Mouse (Mus musculus) spleen, adult 2 months (tissue): ENCODE data around the gene Mpv17. TPM values are rescaled to one million over a fixed set of nuclear protein-coding genes. Genes with fewer than 3 reads are reported as not detected.

ENCODE experiments used
- DNase-seq, 2 experiments: peaks; one replicate each; pipeline versions ENCODE4 v3.0.0 to v3.0.0-alpha.2; 2012 to 2021; ENCODE audit warnings: low spot score in 2 of 2, low read depth in 1 of 2
- H3K27ac ChIP-seq: fragments of 200-500 bp; 2 replicates; pipeline ENCODE4 v1.5.1; 2012; ENCODE audit warnings: low read length, inconsistent platforms; ENCODE audit not compliant: insufficient read depth
- H3K27me3 ChIP-seq: fragments of 200-500 bp; 2 replicates; pipeline ENCODE4 v1.6.1; 2012; ENCODE audit warnings: mild to moderate bottlenecking, moderate library complexity, low read length, inconsistent platforms; ENCODE audit not compliant: control insufficient read depth, insufficient read depth
- H3K36me3 ChIP-seq: fragments of 200-500 bp; 2 replicates; pipeline ENCODE4 v1.6.1; 2012; ENCODE audit warnings: mild to moderate bottlenecking, low read length, inconsistent platforms; ENCODE audit not compliant: control insufficient read depth, insufficient read depth
- H3K4me1 ChIP-seq: fragments of 200-500 bp; 2 replicates; pipeline ENCODE4 v1.6.1; 2011; ENCODE audit warnings: inconsistent platforms; ENCODE audit not compliant: control insufficient read depth, insufficient read depth, insufficient read length
- H3K4me3 ChIP-seq: fragments of 200-500 bp; 2 replicates; pipeline ENCODE4 v1.5.1; 2011; ENCODE audit warnings: mild to moderate bottlenecking, inconsistent platforms; ENCODE audit not compliant: insufficient read depth, insufficient read length; ENCODE audit errors: extremely low read depth
- CTCF ChIP-seq: fragments of 200-500 bp; IDR thresholded peaks from 2 replicates; pipeline ENCODE4 v1.5.1; 2011; ENCODE audit warnings: mild to moderate bottlenecking, inconsistent platforms; ENCODE audit not compliant: insufficient read depth, insufficient read length, insufficient replicate concordance; ENCODE audit errors: extremely low read depth
- POLR2A ChIP-seq: fragments of 200-500 bp; IDR thresholded peaks from 2 replicates; pipeline ENCODE4 v1.6.1; 2011; ENCODE audit warnings: low read depth, low read length, inconsistent platforms
- WGBS: fragments of 180-500 bp; shearing (Covaris S2); methylation state at CpG from one replicate; pipeline ENCODE4 v1.1.7; 2018; 5-methylcytosine and 5-hydroxymethylcytosine counted together
- polyA plus RNA-seq: library from polyadenylated mRNA; depleted of rRNA; stranded (reverse); fragments of >200 nt; gene quantifications from 2 replicates; pipeline ENCODE4 v1.2.3, GENCODE M21; 2012

Mpv17 gene
- polyA plus RNA-seq, 1 experiment: 34.9 TPM

- Histone ChIP-seq H3K27ac (no peak overlapping the region), H3K4me1 (no peaks in the 10 kb centered on the region), H3K27me3 (no peaks in the 10 kb centered on the region), H3K4me3 (no peak overlapping the region), H3K36me3 (no peaks in the 10 kb centered on the region)
- 43% methylated on average over 5 of the region's 5 CpGs for WGBS
- DNase-seq: no peak
- TF ChIP-seq CTCF: no peak
Measured at GRCm38 (mm10) chr5:31126050-31126449, 28.0 kb downstream of the Mpv17 start.

- Histone ChIP-seq H3K27me3 (no peaks in the 10 kb centered on the region), H3K4me1 (no peaks in the 10 kb centered on the region), H3K4me3 (no peak overlapping the region), H3K36me3 (no peaks in the 10 kb centered on the region), H3K27ac (no peak overlapping the region)
- no peak for DNase-seq
- TF ChIP-seq CTCF (no peak), POLR2A (no peak)
- 57% methylated on average over 2 of the region's 2 CpGs for WGBS
Measured at GRCm38 (mm10) chr5:31123481-31123880, 30.6 kb downstream of the Mpv17 start.

- no peak overlapping the region for H3K27ac ChIP-seq
- H3K27me3 ChIP-seq: no peaks in the 10 kb centered on the region
- 26% methylated on average over 8 of the region's 8 CpGs for WGBS
- no peaks in the 10 kb centered on the region for H3K4me1 ChIP-seq
- no peak for DNase-seq
- H3K4me3 ChIP-seq: no peak overlapping the region
- no peaks in the 10 kb centered on the region for H3K36me3 ChIP-seq
- no peak for TF ChIP-seq CTCF
- TF ChIP-seq POLR2A: no peak
Measured at GRCm38 (mm10) chr5:31121111-31121510, 32.9 kb downstream of the Mpv17 start.

GRCm38 (mm10) chr5:31116912-31117311, 37.1 kb downstream of the Mpv17 start:
- no peaks in the 10 kb centered on the region for H3K4me1 ChIP-seq
- WGBS: 39% methylated on average over 10 of the region's 10 CpGs
- 0 out of 2 replicates have a peak, but pooled peaks cover 1% of the 10 kb centered on the region for H3K27me3 ChIP-seq
- H3K36me3 ChIP-seq: no peaks in the 10 kb centered on the region
- DNase-seq: no peak
- TF ChIP-seq POLR2A: no peak
- TF ChIP-seq CTCF: no peak
- no peak overlapping the region for H3K4me3 ChIP-seq
- no peak overlapping the region for H3K27ac ChIP-seq

GRCm38 (mm10) chr5:31116354-31116753, 37.7 kb downstream of the Mpv17 start, which contains the start of gene Trim54:
Gene Trim54, plus strand, starts transcription at chr5:31116712.
- TF ChIP-seq POLR2A: no peak
- no peak for TF ChIP-seq CTCF
- H3K27ac ChIP-seq: no peak within 1 kb of the TSS
- no peak for DNase-seq

GRCm38 (mm10) chr5:31110781-31111180, 43.3 kb downstream of the Mpv17 start:
- DNase-seq: no peak
- Histone ChIP-seq H3K4me3 (no peak overlapping the region), H3K27me3 (0 out of 2 replicates have a peak, but pooled peaks cover 1% of the 10 kb centered on the region), H3K27ac (no peak overlapping the region), H3K4me1 (no peaks in the 10 kb centered on the region), H3K36me3 (no peaks in the 10 kb centered on the region)
- WGBS: 24% methylated on average over 7 of the region's 7 CpGs
- TF ChIP-seq CTCF (no peak), POLR2A (no peak)

More at GRCm38 (mm10) chr5:31116354-31116753, 37.7 kb downstream of the Mpv17 start, which contains the start of gene Trim54:
- Histone ChIP-seq H3K4me3 (no peak within 1 kb of the TSS), H3K27me3 (0 out of 2 replicates have a peak, but pooled peaks cover 1% of the 10 kb centered on the region), H3K36me3 (no peaks in the 10 kb centered on the region), H3K4me1 (no peaks in the 10 kb centered on the region)
- 36% methylated on average over 3 of the region's 3 CpGs for WGBS

- no peak within 1 kb of the TSS for H3K4me3 ChIP-seq
- 91% methylated on average over 18 of the region's 18 CpGs for WGBS
- no peaks in the 10 kb centered on the region for H3K4me1 ChIP-seq
- no peak within 1 kb of the TSS for H3K27ac ChIP-seq
- 0 out of 2 replicates have a peak, but pooled peaks cover under 1% of the 10 kb centered on the region for H3K27me3 ChIP-seq
- DNase-seq: no peak
- TF ChIP-seq CTCF (no peak), POLR2A (no peak)
- no peaks in the 10 kb centered on the region for H3K36me3 ChIP-seq
Measured at GRCm38 (mm10) chr5:31108000-31108490, 46.0 kb downstream of the Mpv17 start, which contains the start of gene Slc30a3. Gene Slc30a3, minus strand, starts transcription at chr5:31108237.
